Mouse (Mus musculus): Measurements from ENCODE around the gene Fus. TPM values are rescaled to one million over a fixed set of nuclear protein-coding genes. Genes with fewer than 3 reads are reported as not detected.
"Not testable (repeated sequence)": the region's sequence is repeated elsewhere in the genome, so short reads cannot be mapped to it uniquely, and the experiment has no call there.

The Fus gene
- polyA plus RNA-seq, 1 experiment from 2014 or later = 407 TPM

GRCm38 (mm10) chr7:128000068-128000950 is 33.1 kb downstream of the Fus start:
- Histone ChIP-seq H3K9me3 (no peaks in the 10 kb centered on the region), H3K36me3 (replicated peaks) (peaks cover 7% of the 10 kb centered on the region; the same call in 1 of the 2 replicates), H3K27me3 (ENCODE audit: poor library complexity, severe bottlenecking) (peaks cover 22% of the 10 kb centered on the region), H3K27ac (no peak overlapping the region), H3K4me3 (no peak overlapping the region), H3K4me1 (peaks cover 18% of the 10 kb centered on the region)
- WGBS = 86% methylated on average over 1 of the region's 1 CpGs
- DNase-seq (ENCODE audit: extremely low spot score, low spot score) = no peak

DNA sequence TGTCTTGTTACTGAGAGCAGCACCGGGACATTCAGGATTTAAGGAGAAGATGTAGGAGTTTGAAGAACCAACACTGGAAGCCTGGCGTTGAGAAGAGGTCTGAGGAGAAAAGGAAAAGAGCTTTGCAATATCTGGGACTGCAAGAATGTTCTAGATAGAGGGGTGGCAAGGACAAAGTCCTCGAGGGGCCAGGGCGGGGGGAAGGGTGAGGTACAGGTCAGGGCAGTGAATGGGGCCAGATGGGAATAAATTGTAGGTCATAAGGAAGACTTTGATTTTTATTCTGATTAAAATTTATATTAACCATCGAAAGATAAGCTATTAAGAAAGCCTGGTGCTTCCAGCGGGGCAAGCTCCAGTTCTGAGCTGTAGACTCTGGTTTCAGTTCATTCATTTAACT is 35.8 kb downstream of the Fus start:
- Histone ChIP-seq H3K9me3 (no peaks in the 10 kb centered on the region), H3K27me3 (ENCODE audit: poor library complexity, severe bottlenecking) (peaks cover 27% of the 10 kb centered on the region), H3K36me3 (replicated peaks) (no peaks in the 10 kb centered on the region), H3K27ac (no peak overlapping the region), H3K4me3 (no peak overlapping the region), H3K4me1 (peaks cover 18% of the 10 kb centered on the region)
- no peak for DNase-seq (ENCODE audit: extremely low spot score, low spot score)
- 91% methylated on average over 6 of the region's 6 CpGs for WGBS

DNA sequence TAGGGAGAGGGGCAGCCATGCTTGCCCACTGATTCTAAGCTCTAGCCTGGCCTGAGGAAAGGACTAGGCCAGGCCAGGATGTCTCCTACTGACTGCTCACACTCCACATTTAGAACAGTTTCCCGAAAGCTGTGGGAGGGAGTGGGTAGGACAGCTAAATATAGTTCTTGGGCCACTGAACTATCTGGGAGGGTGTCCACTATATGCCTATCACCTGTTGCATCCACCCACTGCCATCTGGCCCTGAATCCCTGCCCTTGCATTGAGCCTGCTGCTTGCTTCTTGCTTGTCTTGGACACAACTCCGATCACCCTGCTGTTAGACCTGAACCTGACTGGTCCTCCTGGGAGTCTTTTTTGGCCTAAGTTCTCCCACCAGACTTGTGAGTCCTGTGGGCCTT is 36.4 kb downstream of the Fus start, which contains the start of gene Trim72:
Trim72 (plus strand) TSS at position 262 of the 400 bp plus-strand sequence.
- H3K27ac ChIP-seq = peak within 1 kb of the TSS; percentile 9; the same call in 1 of the 2 replicates
- H3K27me3 ChIP-seq (ENCODE audit: poor library complexity, severe bottlenecking) = peaks cover 32% of the 10 kb centered on the region
- DNase-seq (ENCODE audit: extremely low spot score, low spot score) = no peak
- no peaks in the 10 kb centered on the region for H3K9me3 ChIP-seq
- peak within 1 kb of the TSS; percentile 30 for H3K4me3 ChIP-seq
- WGBS = 95% methylated on average over 2 of the region's 2 CpGs
- H3K4me1 ChIP-seq = peaks cover 18% of the 10 kb centered on the region
- no peaks in the 10 kb centered on the region for H3K36me3 ChIP-seq (replicated peaks)

DNA sequence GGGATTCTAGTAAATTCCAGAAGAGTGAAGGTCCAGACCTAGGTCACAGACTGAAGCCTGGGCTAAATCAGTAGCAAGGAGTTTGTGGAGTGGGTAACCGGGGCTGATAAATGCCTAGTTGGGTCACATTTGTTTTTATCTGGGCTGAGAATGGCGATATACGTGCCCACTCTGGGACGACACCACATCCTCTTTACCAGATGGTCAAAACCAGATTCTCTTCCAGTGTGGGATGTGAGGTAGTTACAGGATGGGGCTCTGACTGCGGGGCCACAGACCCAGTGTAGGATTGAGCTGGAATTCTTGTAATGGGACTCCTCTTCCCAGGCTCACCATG is 36.9 kb downstream of the Fus start:
- Histone ChIP-seq H3K27ac (no peak overlapping the region), H3K27me3 (ENCODE audit: poor library complexity, severe bottlenecking) (peaks cover 37% of the 10 kb centered on the region), H3K36me3 (replicated peaks) (no peaks in the 10 kb centered on the region), H3K4me1 (peaks cover 18% of the 10 kb centered on the region), H3K4me3 (no peak overlapping the region), H3K9me3 (no peaks in the 10 kb centered on the region)
- WGBS = 68% methylated on average over 5 of the region's 5 CpGs
- DNase-seq (ENCODE audit: extremely low spot score, low spot score) = no peak

DNA sequence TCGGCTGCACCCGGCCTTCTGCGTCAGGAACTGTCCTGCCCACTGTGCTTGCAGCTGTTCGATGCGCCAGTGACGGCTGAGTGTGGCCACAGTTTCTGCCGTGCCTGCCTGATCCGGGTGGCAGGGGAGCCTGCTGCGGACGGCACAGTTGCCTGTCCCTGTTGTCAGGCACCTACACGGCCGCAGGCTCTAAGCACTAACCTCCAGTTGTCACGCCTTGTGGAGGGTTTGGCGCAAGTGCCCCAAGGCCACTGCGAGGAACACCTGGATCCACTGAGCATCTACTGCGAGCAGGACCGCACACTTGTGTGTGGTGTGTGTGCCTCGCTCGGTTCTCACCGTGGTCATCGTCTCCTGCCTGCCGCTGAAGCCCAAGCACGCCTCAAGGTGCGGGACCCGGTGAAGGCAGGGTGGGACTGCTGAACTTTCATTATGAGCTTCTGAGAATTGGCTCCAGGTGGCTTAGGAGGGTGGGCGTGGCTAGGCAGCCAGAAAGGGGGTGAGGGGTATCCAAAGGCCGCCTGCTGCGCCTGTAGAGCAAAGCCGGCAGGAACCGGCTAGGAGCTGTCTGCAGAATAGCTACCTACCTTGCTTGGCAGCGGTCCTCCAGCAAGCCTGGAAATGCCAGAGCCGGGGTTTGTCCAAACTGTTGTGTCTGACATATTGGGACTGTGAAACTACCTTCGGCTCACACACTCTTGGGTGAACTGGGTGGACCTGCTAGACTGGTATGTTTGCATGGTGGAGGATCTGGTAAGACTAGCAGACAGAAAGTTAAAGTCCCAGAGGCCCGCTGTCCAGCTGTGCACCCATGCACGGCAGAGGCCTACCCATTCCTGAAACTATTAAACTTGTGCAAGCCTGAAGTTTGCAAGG is 37.5 kb downstream of the Fus start:
- Histone ChIP-seq H3K36me3 (replicated peaks) (no peaks in the 10 kb centered on the region), H3K4me1 (peaks cover 19% of the 10 kb centered on the region), H3K9me3 (no peaks in the 10 kb centered on the region), H3K4me3 (peak overlapping the region; percentile 30), H3K27me3 (ENCODE audit: poor library complexity, severe bottlenecking) (peaks cover 43% of the 10 kb centered on the region), H3K27ac (peak overlapping the region; percentile 9; the same call in 1 of the 2 replicates)
- no peak for DNase-seq (ENCODE audit: extremely low spot score, low spot score)
- WGBS = 21% methylated on average over 35 of the region's 35 CpGs

- DNase-seq (ENCODE audit: extremely low spot score, low spot score) = no peak
- Histone ChIP-seq H3K4me1 (peaks cover 30% of the 10 kb centered on the region), H3K4me3 (no peak overlapping the region), H3K27me3 (ENCODE audit: poor library complexity, severe bottlenecking) (peaks cover 50% of the 10 kb centered on the region), H3K36me3 (replicated peaks) (no peaks in the 10 kb centered on the region), H3K27ac (no peak overlapping the region), H3K9me3 (no peaks in the 10 kb centered on the region)
- WGBS = 86% methylated on average over 7 of the region's 7 CpGs
These were observed 38.9 kb downstream of the Fus start for GRCm38 (mm10) chr7:128006193-128006592.

DNA sequence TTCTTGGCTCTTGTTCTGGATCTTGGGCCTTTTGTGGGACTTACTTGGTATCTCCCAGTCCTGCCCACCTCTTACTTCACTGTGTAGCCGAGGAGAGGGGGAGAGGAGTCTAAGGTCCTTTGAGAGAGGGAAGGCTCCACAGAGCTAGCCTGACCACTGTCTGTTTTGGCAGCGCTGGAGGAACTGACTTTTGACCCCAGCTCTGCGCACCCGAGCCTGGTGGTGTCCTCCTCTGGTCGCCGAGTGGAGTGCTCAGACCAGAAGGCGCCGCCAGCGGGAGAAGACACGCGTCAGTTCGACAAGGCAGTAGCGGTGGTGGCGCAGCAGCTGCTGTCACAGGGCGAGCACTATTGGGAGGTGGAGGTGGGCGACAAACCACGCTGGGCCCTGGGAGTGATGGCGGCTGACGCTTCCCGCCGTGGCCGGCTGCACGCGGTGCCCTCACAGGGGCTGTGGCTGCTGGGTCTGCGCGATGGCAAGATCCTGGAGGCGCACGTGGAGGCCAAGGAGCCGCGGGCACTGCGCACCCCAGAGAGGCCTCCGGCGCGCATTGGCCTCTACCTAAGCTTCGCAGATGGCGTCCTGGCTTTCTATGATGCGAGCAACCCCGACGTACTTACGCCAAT is 42.6 kb downstream of the Fus start:
- no peak for DNase-seq (ENCODE audit: extremely low spot score, low spot score)
- H3K27me3 ChIP-seq (ENCODE audit: poor library complexity, severe bottlenecking) = peaks cover 33% of the 10 kb centered on the region
- H3K36me3 ChIP-seq (replicated peaks) = no peaks in the 10 kb centered on the region
- H3K27ac ChIP-seq = 0 out of 2 replicates have a peak overlapping the region, but pooled peaks have one; percentile 16
- 54% methylated on average over 40 of the region's 40 CpGs for WGBS
- no peaks in the 10 kb centered on the region for H3K9me3 ChIP-seq
- H3K4me1 ChIP-seq = peaks cover 15% of the 10 kb centered on the region
- H3K4me3 ChIP-seq = 0 out of 2 replicates have a peak overlapping the region, but pooled peaks have one; percentile 10

DNA sequence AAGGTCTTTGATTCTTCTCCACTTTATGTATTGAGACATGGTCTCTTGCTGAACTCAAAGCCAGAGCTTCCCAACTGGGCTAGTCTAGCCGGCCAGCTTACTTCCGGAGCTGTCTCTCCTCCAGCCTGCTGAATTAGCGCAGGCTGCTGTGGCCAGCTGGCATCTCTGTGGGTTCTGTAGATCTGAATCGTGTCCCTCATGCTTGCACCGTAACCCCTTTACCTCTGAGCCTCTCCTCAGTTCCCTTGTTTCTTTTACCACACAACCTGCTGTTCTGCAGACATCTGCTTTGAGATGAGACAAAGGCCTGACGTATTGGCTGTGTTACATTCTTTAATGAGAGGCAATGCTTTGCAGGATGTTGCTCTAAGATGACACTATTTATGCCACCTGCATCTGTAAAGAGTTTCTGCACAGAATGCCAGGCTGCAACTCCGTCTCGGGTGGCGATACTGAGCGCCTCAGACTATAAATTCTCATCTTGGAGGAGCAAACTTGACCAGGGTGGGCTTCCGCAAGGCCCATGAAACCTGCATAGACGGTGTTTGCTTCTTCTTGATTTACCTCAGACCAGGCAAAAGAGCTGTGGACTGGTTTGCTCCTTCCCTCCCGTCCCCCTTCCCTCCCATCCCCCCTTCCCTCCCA is 45.0 kb downstream of the Fus start:
- Histone ChIP-seq H3K4me3 (no peak overlapping the region), H3K27ac (no peak overlapping the region), H3K9me3 (no peaks in the 10 kb centered on the region), H3K36me3 (replicated peaks) (no peaks in the 10 kb centered on the region), H3K27me3 (ENCODE audit: poor library complexity, severe bottlenecking) (peaks cover 23% of the 10 kb centered on the region), H3K4me1 (peaks cover 11% of the 10 kb centered on the region)
- 85% methylated on average over 13 of the region's 13 CpGs for WGBS
- DNase-seq (ENCODE audit: extremely low spot score, low spot score) = no peak

DNA sequence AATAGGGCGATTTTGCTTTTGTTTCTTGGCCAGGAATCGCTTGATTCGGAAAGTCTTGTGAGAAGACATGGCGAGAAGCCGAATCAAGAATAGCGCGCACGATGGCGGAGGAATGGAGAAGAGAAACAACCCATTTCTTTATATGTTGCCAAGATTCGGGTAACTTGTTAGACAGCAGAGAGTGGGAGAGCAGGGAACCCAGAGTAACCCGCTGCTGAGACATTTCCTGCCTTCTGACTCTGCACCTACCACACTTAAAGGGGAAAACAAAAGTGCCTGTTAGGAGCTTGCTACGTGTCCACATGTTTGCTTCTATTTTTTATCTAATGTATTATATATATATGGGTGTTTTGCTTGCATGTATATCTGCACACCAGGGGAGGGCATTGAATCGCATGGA is 45.9 kb downstream of the Fus start:
- no peaks in the 10 kb centered on the region for H3K36me3 ChIP-seq (replicated peaks)
- 92% methylated on average over 13 of the region's 13 CpGs for WGBS

GRCm38 (mm10) chr7:128016134-128016533 is 48.9 kb downstream of the Fus start:
- DNase-seq (ENCODE audit: extremely low spot score, low spot score); H3K36me3 ChIP-seq (replicated peaks); H3K9me3 ChIP-seq; H3K4me1 ChIP-seq; H3K27me3 ChIP-seq (ENCODE audit: poor library complexity, severe bottlenecking); H3K27ac ChIP-seq; H3K4me3 ChIP-seq: not testable (repeated sequence)
- 85% methylated on average over 5 of the region's 5 CpGs for WGBS

More for the DNA sequence above, 45.9 kb downstream of the Fus start:
- Histone ChIP-seq H3K27ac (no peak overlapping the region), H3K4me1 (peaks cover 11% of the 10 kb centered on the region), H3K27me3 (ENCODE audit: poor library complexity, severe bottlenecking) (peaks cover 23% of the 10 kb centered on the region), H3K9me3 (no peaks in the 10 kb centered on the region), H3K4me3 (no peak overlapping the region)
- no peak for DNase-seq (ENCODE audit: extremely low spot score, low spot score)

DNA sequence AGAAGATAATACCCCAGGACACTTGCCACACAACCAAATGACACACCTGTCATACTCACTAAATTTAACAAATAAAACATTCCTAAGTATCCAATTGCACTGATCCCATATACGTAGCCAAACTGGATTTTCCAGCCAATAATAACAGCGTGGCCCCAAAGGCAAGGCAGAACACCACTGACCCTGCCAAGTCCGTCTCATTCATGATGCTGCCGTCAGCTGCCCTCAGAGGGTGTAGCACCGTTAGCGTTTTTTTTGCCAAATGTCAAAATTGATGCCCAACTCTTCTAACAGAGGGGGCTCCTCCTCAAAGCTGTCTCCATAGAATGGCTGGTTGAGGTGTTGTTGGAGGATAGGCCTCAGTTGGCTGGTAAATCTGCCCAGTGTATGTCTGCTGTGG is 49.4 kb downstream of the Fus start:
- Histone ChIP-seq H3K9me3 (no peaks in the 10 kb centered on the region), H3K4me3 (no peak overlapping the region), H3K36me3 (replicated peaks) (no peaks in the 10 kb centered on the region), H3K27me3 (ENCODE audit: poor library complexity, severe bottlenecking) (no peaks in the 10 kb centered on the region), H3K4me1 (no peaks in the 10 kb centered on the region), H3K27ac (no peak overlapping the region)
- DNase-seq (ENCODE audit: extremely low spot score, low spot score) = no peak
- 87% methylated on average over 6 of the region's 6 CpGs for WGBS

DNA sequence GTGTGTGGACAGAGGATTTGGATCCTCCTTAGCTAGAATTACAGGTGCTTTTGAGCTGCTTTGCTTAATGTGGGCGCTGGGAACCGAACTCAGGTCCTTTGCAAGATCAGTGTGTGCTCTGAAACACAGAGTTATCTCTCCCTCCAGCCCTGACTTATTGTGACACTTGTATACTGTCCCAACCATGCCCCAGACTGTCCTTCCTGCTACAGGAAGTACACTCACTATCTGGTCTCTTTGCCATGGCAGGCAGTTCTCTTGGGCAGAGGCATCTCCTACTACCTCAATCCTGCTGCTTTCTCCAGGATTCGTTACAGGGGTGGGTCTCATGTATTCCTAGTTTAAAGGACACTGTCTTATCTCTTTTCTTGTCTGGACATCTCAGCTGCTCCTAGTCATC is 51.0 kb downstream of the Fus start:
- Histone ChIP-seq H3K4me1 (no peaks in the 10 kb centered on the region), H3K36me3 (replicated peaks) (no peaks in the 10 kb centered on the region), H3K27ac (no peak overlapping the region), H3K9me3 (no peaks in the 10 kb centered on the region), H3K4me3 (no peak overlapping the region), H3K27me3 (ENCODE audit: poor library complexity, severe bottlenecking) (no peaks in the 10 kb centered on the region)
- WGBS = 85% methylated on average over 3 of the region's 3 CpGs
- no peak for DNase-seq (ENCODE audit: extremely low spot score, low spot score)
